Mouse (Mus musculus) hindbrain, embryonic 12.5 days (tissue): ENCODE data around the gene Kcne2. TPM values are rescaled to one million over a fixed set of nuclear protein-coding genes. Genes with fewer than 3 reads are reported as not detected.

ENCODE experiments used
- ATAC-seq: fragments of 200-750 bp; cut with Nextera tagmentation; 2 replicates; pipeline ENCODE4 v1.8.0; 2017; ENCODE audit warnings: moderate TSS enrichment; ENCODE audit not compliant: low FRiP score
- H3K27ac ChIP-seq: fragments of 300-500 bp; sonication (generic); 2 replicates; pipeline ENCODE4 v1.5.1; 2016; ENCODE audit warnings: mild to moderate bottlenecking
- H3K27me3 ChIP-seq: fragments of 300-500 bp; sonication (generic); 2 replicates; pipeline ENCODE4 v1.6.1; 2016; ENCODE audit warnings: mild to moderate bottlenecking
- H3K36me3 ChIP-seq: fragments of 300-500 bp; sonication (generic); 2 replicates; pipeline ENCODE4 v1.6.1; 2016; ENCODE audit warnings: mild to moderate bottlenecking
- H3K4me1 ChIP-seq: fragments of 300-500 bp; sonication (generic); 2 replicates; pipeline ENCODE4 v1.6.1; 2016
- H3K4me2 ChIP-seq: fragments of 300-500 bp; sonication (generic); replicated peaks from 2 replicates; pipeline ENCODE4 v1.6.1; 2016; ENCODE audit warnings: mild to moderate bottlenecking
- H3K4me3 ChIP-seq: fragments of 300-500 bp; sonication (generic); 2 replicates; pipeline ENCODE4 v1.5.1; 2016; ENCODE audit warnings: mild to moderate bottlenecking
- H3K9ac ChIP-seq: fragments of 300-500 bp; sonication (generic); 2 replicates; pipeline ENCODE4 v1.6.1; 2016; ENCODE audit warnings: mild to moderate bottlenecking, moderate library complexity
- H3K9me3 ChIP-seq: fragments of 300-500 bp; sonication (generic); replicated peaks from 2 replicates; pipeline ENCODE4 v1.6.1; 2016; ENCODE audit warnings: mild to moderate bottlenecking
- WGBS: fragments of 180-500 bp; shearing (Covaris S2); methylation state at CpG from one replicate; pipeline ENCODE4 v1.1.7; 2016; 5-methylcytosine and 5-hydroxymethylcytosine counted together
- polyA plus RNA-seq: library from polyadenylated mRNA; unstranded; fragments of >200 nt; fragmentation: Nextera tagmentation; extraction: Ambion mirVana; gene quantifications from 2 replicates; pipeline ENCODE4 v1.2.1, GENCODE M21; 2016

The Kcne2 gene
- polyA plus RNA-seq, 1 experiment from 2014 or later = 17.7 TPM

DNA sequence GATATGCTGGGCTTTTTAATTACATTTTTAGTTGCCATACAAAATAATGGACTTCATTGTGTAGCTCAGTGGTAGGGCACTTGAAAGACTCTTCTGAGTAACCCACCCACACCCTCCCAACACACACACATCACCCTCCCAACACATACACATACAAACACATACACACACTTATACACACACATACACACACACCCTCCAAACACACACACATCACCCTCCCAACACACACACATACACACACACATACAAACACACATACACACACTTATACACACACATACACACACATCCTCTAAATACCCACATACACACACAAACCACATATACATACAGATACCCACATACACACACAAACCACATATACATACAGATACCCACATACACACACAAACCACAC, 2.1 kb upstream of the Kcne2 start:
- H3K27me3 ChIP-seq = no peaks in the 10 kb centered on the region
- H3K27ac ChIP-seq = no peak overlapping the region
- ATAC-seq = no peak
- peaks cover 7% of the 10 kb centered on the region for H3K4me1 ChIP-seq
- no peak overlapping the region for H3K4me3 ChIP-seq
- no peak overlapping the region for H3K4me2 ChIP-seq
- no peaks in the 10 kb centered on the region for H3K36me3 ChIP-seq
- H3K9me3 ChIP-seq = no peaks in the 10 kb centered on the region
- H3K9ac ChIP-seq = no peak overlapping the region

DNA sequence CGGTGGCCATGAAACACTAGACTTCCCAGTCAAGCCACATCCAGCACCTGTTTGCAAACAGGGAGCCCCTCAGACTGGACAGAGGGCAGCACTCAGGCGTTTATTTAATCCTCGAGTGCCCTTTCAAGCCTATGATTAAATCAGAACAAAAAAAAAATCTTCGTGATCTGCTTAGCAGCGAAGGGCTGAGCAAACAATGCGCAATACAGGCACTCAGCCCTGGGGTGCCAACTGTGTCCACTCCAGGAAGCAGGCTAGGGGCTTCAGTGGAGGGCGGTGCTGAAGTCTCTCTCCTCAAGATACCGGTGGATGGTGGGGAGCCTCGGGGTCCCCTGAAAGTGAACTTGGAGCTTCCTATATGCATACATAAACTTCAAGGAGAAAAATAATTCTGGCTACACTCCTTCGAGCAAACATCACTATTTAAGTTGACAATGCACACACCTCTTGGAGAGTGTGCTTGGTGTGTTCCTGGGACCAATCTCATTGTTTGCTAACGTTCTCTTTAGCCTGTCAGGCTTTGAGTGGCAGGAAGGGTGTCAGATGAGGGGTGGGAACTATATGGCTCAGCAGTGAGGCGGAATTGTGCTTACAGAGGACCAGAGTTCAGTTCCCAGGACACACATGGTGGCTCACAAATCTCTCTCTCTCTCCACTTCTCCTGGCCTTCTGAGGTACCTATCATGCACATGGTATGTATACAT, 2.2 kb downstream of the Kcne2 start:
- H3K4me1 ChIP-seq = peaks cover 7% of the 10 kb centered on the region
- no peak overlapping the region for H3K27ac ChIP-seq
- no peaks in the 10 kb centered on the region for H3K36me3 ChIP-seq
- H3K4me3 ChIP-seq = no peak overlapping the region
- H3K9me3 ChIP-seq = no peaks in the 10 kb centered on the region
- 57% methylated on average over 12 of the region's 12 CpGs for WGBS
- no peak overlapping the region for H3K4me2 ChIP-seq
- ATAC-seq = no peak
- no peak overlapping the region for H3K9ac ChIP-seq
- H3K27me3 ChIP-seq = no peaks in the 10 kb centered on the region

DNA sequence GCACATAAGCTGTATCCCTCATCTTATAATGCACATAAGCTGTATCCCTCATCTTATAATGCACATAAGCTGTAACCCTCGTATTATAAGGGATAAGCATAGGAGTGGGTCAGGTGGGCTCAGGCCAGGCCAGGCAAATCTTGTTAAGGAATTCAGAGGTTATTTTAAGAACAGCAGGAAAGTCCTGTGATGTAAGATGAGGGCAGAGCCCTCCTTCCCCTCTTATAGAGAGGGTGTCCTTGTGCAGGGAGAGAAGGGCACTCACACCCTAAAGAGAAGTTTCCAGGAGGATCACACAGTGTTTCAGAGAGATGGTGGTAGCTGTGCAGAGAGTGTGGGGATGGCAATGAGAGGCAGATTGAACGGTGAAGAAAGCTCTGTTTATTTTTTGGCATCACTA, 3.1 kb downstream of the Kcne2 start:
- no peaks in the 10 kb centered on the region for H3K9me3 ChIP-seq
- H3K27me3 ChIP-seq = no peaks in the 10 kb centered on the region
- no peak overlapping the region for H3K4me3 ChIP-seq
- no peak for ATAC-seq
- H3K27ac ChIP-seq = no peak overlapping the region
- no peak overlapping the region for H3K9ac ChIP-seq
- H3K36me3 ChIP-seq = no peaks in the 10 kb centered on the region
- no peak overlapping the region for H3K4me2 ChIP-seq
- WGBS = 80% methylated on average over 2 of the region's 2 CpGs
- peaks cover 10% of the 10 kb centered on the region for H3K4me1 ChIP-seq

DNA sequence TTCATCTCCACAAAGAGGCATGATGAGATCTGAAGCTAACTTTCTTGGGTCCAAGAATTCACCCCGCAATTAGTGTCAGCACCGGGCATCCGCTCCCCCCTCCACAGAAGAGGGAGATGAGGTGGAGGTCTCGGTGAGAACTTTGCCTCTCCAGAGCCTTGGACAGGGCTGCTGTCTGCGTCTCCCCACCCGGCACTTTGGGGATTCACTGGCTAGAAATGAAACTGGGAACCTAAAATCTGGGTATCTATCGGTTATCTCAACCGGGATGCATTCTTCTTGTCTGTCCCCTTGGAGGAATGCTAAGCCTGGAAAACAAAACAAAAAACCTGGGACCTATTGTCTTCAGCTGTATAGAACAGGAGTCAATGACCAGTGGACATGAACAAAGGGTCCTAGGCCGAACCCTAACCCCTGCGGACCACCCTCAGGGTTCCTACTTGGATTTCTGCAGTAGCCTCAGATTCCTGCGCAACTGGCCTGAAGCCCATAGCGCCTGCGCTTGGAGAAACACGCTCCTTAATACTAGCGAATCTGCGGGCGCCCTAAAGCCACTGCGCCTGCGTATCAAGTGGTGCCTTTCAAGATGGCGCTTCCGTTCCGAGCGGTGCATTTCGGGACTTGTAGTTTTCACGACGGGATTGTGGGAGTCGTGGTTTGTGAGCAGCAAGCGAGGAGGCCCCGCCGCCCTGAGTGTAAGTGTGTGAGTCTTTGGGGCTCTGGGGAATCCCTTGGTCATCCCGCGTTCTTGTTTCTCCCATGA, 8.6 kb downstream of the Kcne2 start, which contains the start of gene Smim11:
TSS of gene Smim11 (plus strand) at position 638 of the 763 bp plus-strand sequence.
- H3K9ac ChIP-seq = peak within 1 kb of the TSS; percentile 75
- 0 out of 2 replicates have a peak, but pooled peaks cover 3% of the 10 kb centered on the region for H3K36me3 ChIP-seq
- H3K4me1 ChIP-seq = peaks cover 21% of the 10 kb centered on the region
- H3K4me3 ChIP-seq = peak within 1 kb of the TSS; percentile 60
- H3K4me2 ChIP-seq = peak within 1 kb of the TSS; percentile 87
- ATAC-seq = peak; percentile 96
- WGBS = 8% methylated on average over 32 of the region's 32 CpGs
- peak within 1 kb of the TSS; percentile 67 for H3K27ac ChIP-seq
- H3K27me3 ChIP-seq = no peaks in the 10 kb centered on the region
- no peaks in the 10 kb centered on the region for H3K9me3 ChIP-seq

DNA sequence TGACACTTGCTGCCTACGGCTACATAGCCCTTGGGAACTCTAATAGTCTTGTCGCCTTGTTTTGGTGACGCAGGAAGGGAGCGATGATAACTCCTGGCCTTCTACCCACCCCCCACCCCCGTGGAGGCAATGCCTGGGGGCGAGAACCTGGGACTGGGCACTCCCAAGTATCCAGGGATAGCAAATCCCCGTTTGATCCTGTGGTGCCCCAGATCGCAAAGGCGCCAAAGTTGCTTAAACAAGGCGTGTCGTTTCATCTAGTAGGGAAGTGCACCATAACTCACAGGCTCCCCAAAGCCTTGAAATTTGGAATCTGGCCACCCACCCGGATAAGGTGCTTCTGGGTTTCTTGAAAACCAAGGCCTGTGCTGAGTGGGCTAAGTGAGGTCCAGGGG, 9.2 kb downstream of the Kcne2 start:
- H3K27ac ChIP-seq = peak overlapping the region; percentile 37
- WGBS = 2% methylated on average over 12 of the region's 12 CpGs
- ATAC-seq = peak; percentile 75
- peak overlapping the region; percentile 75 for H3K9ac ChIP-seq
- H3K27me3 ChIP-seq = no peaks in the 10 kb centered on the region
- H3K9me3 ChIP-seq = no peaks in the 10 kb centered on the region
- H3K4me2 ChIP-seq = peak overlapping the region; percentile 87
- peaks cover 21% of the 10 kb centered on the region for H3K4me1 ChIP-seq
- H3K36me3 ChIP-seq = 0 out of 2 replicates have a peak, but pooled peaks cover 3% of the 10 kb centered on the region
- peak overlapping the region; percentile 60 for H3K4me3 ChIP-seq

DNA sequence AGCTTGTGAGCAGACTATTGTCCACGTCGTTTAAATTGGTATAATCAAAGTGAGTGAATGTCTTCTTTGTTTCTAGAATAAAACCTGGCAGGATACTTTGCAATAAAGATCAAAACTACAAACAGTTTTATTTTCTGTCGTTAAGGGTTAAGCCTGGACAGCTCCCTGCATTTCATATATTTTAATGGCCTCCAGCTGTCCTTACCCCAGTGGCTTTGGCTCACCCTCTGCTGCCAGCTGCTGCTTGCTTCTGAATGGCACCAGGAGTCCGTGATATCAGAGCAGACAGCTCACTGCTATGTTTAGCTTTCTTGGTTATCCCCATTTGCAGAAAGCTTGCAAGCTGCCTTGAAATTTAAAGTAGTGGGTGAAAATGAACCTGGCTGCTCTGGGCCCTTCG, 9.8 kb downstream of the Kcne2 start:
- ATAC-seq = no peak
- peak overlapping the region; percentile 37 for H3K27ac ChIP-seq

DNA sequence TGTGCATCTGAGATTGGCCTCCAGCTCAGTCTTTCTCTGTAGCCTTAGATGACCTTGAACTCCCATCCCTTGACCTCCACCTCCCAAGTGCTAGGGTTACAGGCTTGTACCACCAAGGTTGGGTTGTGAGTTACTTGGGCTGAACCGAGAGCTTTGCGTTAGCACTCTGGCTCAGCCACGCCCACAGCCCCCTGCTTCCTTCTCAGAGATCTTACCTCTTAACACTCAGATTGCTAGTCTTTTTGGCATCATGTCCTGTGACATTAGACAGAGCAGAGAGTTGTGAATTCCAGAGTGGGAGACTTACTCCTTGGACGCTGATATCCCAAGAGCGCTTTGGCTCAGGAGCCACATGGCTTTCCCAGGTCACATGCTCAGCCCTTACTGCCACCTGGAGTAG, 10.3 kb downstream of the Kcne2 start:
- H3K9ac ChIP-seq = peak overlapping the region; percentile 23; the same call in 1 of the 2 replicates
- no peak overlapping the region for H3K27ac ChIP-seq
- 70% methylated on average over 5 of the region's 5 CpGs for WGBS
- H3K36me3 ChIP-seq = peaks cover 10% of the 10 kb centered on the region
- H3K27me3 ChIP-seq = no peaks in the 10 kb centered on the region
- H3K4me2 ChIP-seq = peak overlapping the region; percentile 87
- no peak for ATAC-seq
- peaks cover 21% of the 10 kb centered on the region for H3K4me1 ChIP-seq
- H3K4me3 ChIP-seq = 0 out of 2 replicates have a peak overlapping the region, but pooled peaks have one; percentile 60
- no peaks in the 10 kb centered on the region for H3K9me3 ChIP-seq

More for the DNA sequence above, 9.8 kb downstream of the Kcne2 start:
- no peaks in the 10 kb centered on the region for H3K27me3 ChIP-seq
- H3K4me3 ChIP-seq = peak overlapping the region; percentile 60
- H3K9me3 ChIP-seq = no peaks in the 10 kb centered on the region
- H3K4me2 ChIP-seq = peak overlapping the region; percentile 87
- H3K36me3 ChIP-seq = peaks cover 6% of the 10 kb centered on the region
- peaks cover 21% of the 10 kb centered on the region for H3K4me1 ChIP-seq
- WGBS = 39% methylated on average over 5 of the region's 5 CpGs
- peak overlapping the region; percentile 75 for H3K9ac ChIP-seq

DNA sequence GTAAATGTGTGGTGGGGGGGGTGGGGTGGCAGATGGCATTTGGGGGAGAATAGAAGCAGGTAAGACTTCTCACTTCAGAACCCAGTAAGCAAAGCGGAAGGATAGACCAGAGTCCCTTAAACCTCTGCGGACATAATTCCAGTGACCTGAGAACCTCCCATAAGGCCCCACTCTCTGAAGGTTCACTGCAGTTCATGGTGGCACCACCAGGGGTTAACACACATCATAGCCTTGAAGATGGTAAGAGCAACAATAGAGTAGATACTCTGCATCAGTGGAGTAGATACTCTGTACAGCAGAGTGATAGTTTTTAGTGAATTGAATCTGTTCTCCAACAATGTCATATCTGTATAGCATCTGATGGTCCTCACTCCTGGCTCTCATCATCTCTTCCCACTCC, 13.3 kb downstream of the Kcne2 start:
- 95% methylated on average over 2 of the region's 2 CpGs for WGBS
- Histone ChIP-seq H3K4me1 (peaks cover 22% of the 10 kb centered on the region), H3K9me3 (no peaks in the 10 kb centered on the region), H3K27ac (no peak overlapping the region), H3K27me3 (no peaks in the 10 kb centered on the region), H3K9ac (no peak overlapping the region), H3K4me3 (no peak overlapping the region), H3K36me3 (peaks cover 15% of the 10 kb centered on the region), H3K4me2 (no peak overlapping the region)
- no peak for ATAC-seq

DNA sequence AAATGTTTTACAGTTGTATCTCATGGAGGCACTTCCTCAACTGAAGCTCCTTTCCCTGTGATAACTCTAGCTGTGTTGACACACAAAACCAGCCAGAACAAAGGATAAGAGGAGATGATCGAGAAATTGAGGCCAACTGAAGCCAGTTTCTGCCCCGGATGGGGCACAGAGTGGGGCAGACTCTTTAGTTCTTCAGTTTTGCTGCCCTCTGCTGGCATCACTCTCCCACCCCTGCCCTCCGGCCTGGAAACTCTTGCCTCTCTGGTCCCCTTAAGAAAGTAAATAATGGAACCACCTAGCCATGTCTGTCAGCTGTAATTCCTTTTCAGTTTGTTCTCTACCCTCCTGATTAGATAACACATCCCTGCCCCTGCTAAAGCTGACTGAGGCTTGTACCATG, 15.8 kb downstream of the Kcne2 start:
- Histone ChIP-seq H3K27me3 (no peaks in the 10 kb centered on the region), H3K9ac (no peak overlapping the region), H3K4me1 (peaks cover 7% of the 10 kb centered on the region), H3K27ac (no peak overlapping the region), H3K36me3 (peaks cover 37% of the 10 kb centered on the region), H3K9me3 (no peaks in the 10 kb centered on the region), H3K4me2 (no peak overlapping the region), H3K4me3 (no peak overlapping the region)
- no peak for ATAC-seq
- 81% methylated on average over 3 of the region's 3 CpGs for WGBS

DNA sequence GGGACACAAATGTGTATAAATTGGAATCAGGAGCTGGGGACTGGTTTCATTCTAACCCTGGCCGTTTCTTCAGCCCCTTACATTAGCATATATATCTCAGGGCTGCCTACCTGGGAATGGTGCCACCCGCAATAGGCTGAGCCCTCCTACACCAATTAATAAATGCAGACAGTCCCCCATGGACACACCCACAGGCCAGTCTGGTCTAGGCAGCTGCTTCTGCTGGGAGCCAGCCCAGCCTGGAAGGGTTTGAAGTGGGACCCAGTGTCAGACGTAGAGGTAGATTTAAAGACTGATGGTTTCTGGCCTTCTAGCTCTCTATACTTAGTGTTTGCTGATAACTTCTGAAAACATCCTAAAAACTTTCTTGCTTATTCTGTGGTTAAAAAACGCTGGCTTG, 16.9 kb downstream of the Kcne2 start:
- H3K4me1 ChIP-seq = peaks cover 6% of the 10 kb centered on the region; the same call in 1 of the 2 replicates
- H3K27ac ChIP-seq = no peak overlapping the region
- WGBS = 44% methylated on average over 4 of the region's 4 CpGs
- no peaks in the 10 kb centered on the region for H3K27me3 ChIP-seq
- no peaks in the 10 kb centered on the region for H3K9me3 ChIP-seq
- no peak overlapping the region for H3K4me2 ChIP-seq
- peaks cover 43% of the 10 kb centered on the region for H3K36me3 ChIP-seq
- H3K9ac ChIP-seq = no peak overlapping the region
- no peak overlapping the region for H3K4me3 ChIP-seq
- no peak for ATAC-seq

DNA sequence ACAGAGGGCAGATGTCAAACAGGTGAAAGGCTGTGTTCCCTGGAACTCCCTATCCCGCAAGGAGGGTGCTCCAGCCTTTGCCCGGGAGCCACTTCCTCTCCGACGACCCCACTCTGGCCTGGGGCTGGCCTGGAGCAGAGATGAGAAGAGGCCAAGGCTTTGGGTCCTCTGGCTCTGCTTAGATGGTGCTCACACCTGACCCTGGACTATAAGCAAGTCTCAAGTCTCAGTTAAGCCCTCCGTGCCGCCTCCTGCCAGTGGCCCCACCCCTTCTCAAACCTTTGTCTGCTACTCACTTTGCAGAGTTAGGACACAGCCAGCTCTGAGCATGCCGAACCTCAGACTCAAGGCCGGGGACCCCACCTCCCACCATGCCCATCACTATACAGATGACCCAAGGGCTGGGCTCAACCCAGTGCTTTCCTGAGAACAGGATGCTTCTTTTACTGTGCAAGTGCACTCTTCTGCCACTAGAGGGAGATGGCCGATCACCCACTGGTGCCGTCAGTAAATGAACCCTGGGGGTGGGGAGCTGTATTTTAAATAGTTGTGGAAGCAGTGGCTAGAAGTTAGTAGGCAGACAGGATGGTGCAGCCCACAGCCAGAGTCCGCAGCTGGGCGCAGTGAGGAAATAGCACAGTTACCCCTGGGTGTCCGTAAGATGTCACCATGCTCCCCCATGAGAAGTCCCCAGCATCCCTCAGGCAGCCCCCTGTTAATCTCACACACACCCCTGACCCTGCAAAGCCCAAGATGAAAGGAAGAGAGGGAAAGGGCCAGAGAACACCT, 22.0 kb downstream of the Kcne2 start:
- WGBS = 55% methylated on average over 13 of the region's 13 CpGs
- Histone ChIP-seq H3K27ac (no peak overlapping the region), H3K36me3 (peaks cover 32% of the 10 kb centered on the region), H3K4me2 (no peak overlapping the region), H3K4me3 (no peak overlapping the region), H3K27me3 (no peaks in the 10 kb centered on the region), H3K9ac (no peak overlapping the region), H3K4me1 (peaks cover 5% of the 10 kb centered on the region; the same call in 1 of the 2 replicates), H3K9me3 (no peaks in the 10 kb centered on the region)
- ATAC-seq = peak; percentile 80
